Mouse (Mus musculus) liver, adult 2 months (tissue): ENCODE measurements around the gene Ulk2. TPM values are rescaled to one million over a fixed set of nuclear protein-coding genes. Genes with fewer than 3 reads are reported as not detected.

ENCODE experiments used
- DNase-seq: peaks from one replicate; pipeline ENCODE4 v3.0.0-alpha.2; 2011; ENCODE audit warnings: low read depth, low spot score; ENCODE audit errors: extremely low read depth
- H3K27ac ChIP-seq: fragments of 200-500 bp; replicated peaks from 2 replicates; pipeline ENCODE4 v1.5.1; 2012; ENCODE audit warnings: low read depth, mild to moderate bottlenecking, control low read depth, inconsistent platforms, low read length; ENCODE audit not compliant: insufficient read depth
- H3K27me3 ChIP-seq: fragments of 200-500 bp; 2 replicates; pipeline ENCODE4 v1.6.1; 2012; ENCODE audit warnings: mild to moderate bottlenecking, moderate library complexity, low read length, inconsistent platforms; ENCODE audit not compliant: control insufficient read depth, insufficient read depth
- H3K36me3 ChIP-seq: fragments of 200-500 bp; 2 replicates; pipeline ENCODE4 v1.6.1; 2012; ENCODE audit warnings: low read length, inconsistent platforms; ENCODE audit not compliant: control insufficient read depth, insufficient read depth
- H3K4me1 ChIP-seq: fragments of 200-500 bp; 2 replicates; pipeline ENCODE4 v1.6.1; 2011; ENCODE audit warnings: low read length; ENCODE audit not compliant: control insufficient read depth, insufficient read depth
- H3K4me3 ChIP-seq: fragments of 200-500 bp; 2 replicates; pipeline ENCODE4 v1.5.1; 2011; ENCODE audit warnings: low read depth, mild to moderate bottlenecking, control low read depth, low read length, moderate library complexity; ENCODE audit not compliant: insufficient read depth
- H3K79me2 ChIP-seq: fragments of 200-500 bp; 2 replicates; pipeline ENCODE4 v1.6.1; 2012; ENCODE audit warnings: inconsistent platforms, mild to moderate bottlenecking, low read length, moderate library complexity; ENCODE audit not compliant: control insufficient read depth, insufficient read depth
- H3K9ac ChIP-seq: fragments of 200-500 bp; 2 replicates; pipeline ENCODE4 v1.6.1; 2012; ENCODE audit warnings: low read depth, mild to moderate bottlenecking, control low read depth, inconsistent platforms, low read length
- CTCF ChIP-seq: fragments of 200-500 bp; IDR thresholded peaks from 2 replicates; pipeline ENCODE4 v1.5.1; 2011; ENCODE audit warnings: low read depth, low read length, control low read depth
- POLR2A ChIP-seq: fragments of 200-500 bp; IDR thresholded peaks from 2 replicates; pipeline ENCODE4 v1.6.1; 2011; ENCODE audit warnings: low read length, control low read depth; ENCODE audit not compliant: insufficient read depth; ENCODE audit errors: extremely low read depth
- WGBS: fragments of 180-500 bp; shearing (Covaris S2); methylation state at CpG from one replicate; pipeline ENCODE4 v1.1.7; 2018; 5-methylcytosine and 5-hydroxymethylcytosine counted together
- polyA plus RNA-seq: library from polyadenylated mRNA; depleted of rRNA; stranded (reverse); fragments of >200 nt; gene quantifications from 2 replicates; pipeline ENCODE4 v1.2.3, GENCODE M21; 2012; rRNA removed
- total RNA-seq: library from RNA; depleted of rRNA; stranded (reverse); fragments of >200 nt; gene quantifications from 2 replicates; pipeline ENCODE4 v1.2.3, GENCODE M21; 2014; rRNA removed

Gene Ulk2
- total and polyA plus RNA-seq, 2 experiments = 38.8 to 52.4 TPM

DNA sequence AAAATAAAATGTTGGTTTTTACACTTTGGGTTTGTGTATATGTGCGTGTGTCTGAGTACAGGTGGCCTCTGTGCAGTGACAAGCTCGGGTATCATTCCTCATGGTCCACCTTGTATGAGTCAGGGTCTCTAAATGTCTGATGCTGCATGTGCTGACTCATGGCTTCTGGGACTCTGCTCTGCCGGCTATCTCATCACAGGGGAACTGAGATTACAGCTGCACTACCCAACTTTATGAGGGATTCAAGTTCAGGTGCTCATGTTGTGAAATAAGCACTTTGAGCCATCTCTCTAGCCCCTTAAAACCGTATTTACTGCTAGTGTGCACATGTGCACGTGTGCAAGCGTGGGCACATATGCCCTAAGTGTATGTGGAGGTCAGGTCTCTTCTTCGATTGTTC lies 122.2 kb downstream of the Ulk2 start:
- no peak overlapping the region for H3K9ac ChIP-seq
- no peak overlapping the region for H3K27ac ChIP-seq
- no peaks in the 10 kb centered on the region for H3K79me2 ChIP-seq
- TF ChIP-seq CTCF (no peak), POLR2A (no peak)
- peaks cover 56% of the 10 kb centered on the region for H3K36me3 ChIP-seq
- no peak for DNase-seq
- H3K4me1 ChIP-seq = 0 out of 2 replicates have a peak, but pooled peaks cover 2% of the 10 kb centered on the region
- no peak overlapping the region for H3K4me3 ChIP-seq
- H3K27me3 ChIP-seq = no peaks in the 10 kb centered on the region
- WGBS = 83% methylated on average over 7 of the region's 7 CpGs

GRCm38 (mm10) chr11:61728037-61728436 lies 126.8 kb downstream of the Ulk2 start:
- no peaks in the 10 kb centered on the region for H3K27me3 ChIP-seq
- 0 out of 2 replicates have a peak, but pooled peaks cover 2% of the 10 kb centered on the region for H3K4me1 ChIP-seq
- DNase-seq = peak; percentile 31
- no peak overlapping the region for H3K4me3 ChIP-seq
- H3K36me3 ChIP-seq = peaks cover 23% of the 10 kb centered on the region
- H3K27ac ChIP-seq = peak overlapping the region; percentile 58
- H3K9ac ChIP-seq = no peak overlapping the region
- H3K79me2 ChIP-seq = no peaks in the 10 kb centered on the region
- TF ChIP-seq POLR2A (no peak), CTCF (no peak)
- WGBS = 63% methylated on average over 2 of the region's 2 CpGs

Other genes starting within 250 kb of the Ulk2 start
- 3.8 and 5.0 TPM in 2 replicates for gene Grap, start 201.8 kb downstream of the Ulk2 start, total RNA-seq
- 2.8 and 3.4 TPM in 2 replicates for gene Grap, start 201.8 kb downstream of the Ulk2 start, polyA plus RNA-seq
- 1.0 and 1.5 TPM in 2 replicates for gene Fam83g, start 171.0 kb downstream of the Ulk2 start, total RNA-seq
- 1.4 TPM in 2 replicates for gene Fam83g, start 171.0 kb downstream of the Ulk2 start, polyA plus RNA-seq
- 0.07 TPM in 1 of 2 replicates, not detected in the other for gene Slc5a10, start 134.2 kb downstream of the Ulk2 start, total RNA-seq
- not detected in 2 replicates for gene Slc5a10, start 134.2 kb downstream of the Ulk2 start, polyA plus RNA-seq
- gene Prpsap2, start 93.0 kb downstream of the Ulk2 start, total RNA-seq = 12.6 and 13.5 TPM in 2 replicates
- gene Prpsap2, start 93.0 kb downstream of the Ulk2 start, polyA plus RNA-seq = 6.0 and 6.6 TPM in 2 replicates
- gene Akap10, start 75.2 kb upstream of the Ulk2 start, total RNA-seq = 8.7 and 10.2 TPM in 2 replicates
- gene Akap10, start 75.2 kb upstream of the Ulk2 start, polyA plus RNA-seq = 3.8 and 4.6 TPM in 2 replicates
- 1.1 and 1.4 TPM in 2 replicates for gene Specc1, start 101.7 kb upstream of the Ulk2 start, total RNA-seq
- gene Specc1, start 101.7 kb upstream of the Ulk2 start, polyA plus RNA-seq = 0.49 and 0.52 TPM in 2 replicates